8 mouse cellular contexts compared by ENCODE assay signal in the genomic region with DNA sequence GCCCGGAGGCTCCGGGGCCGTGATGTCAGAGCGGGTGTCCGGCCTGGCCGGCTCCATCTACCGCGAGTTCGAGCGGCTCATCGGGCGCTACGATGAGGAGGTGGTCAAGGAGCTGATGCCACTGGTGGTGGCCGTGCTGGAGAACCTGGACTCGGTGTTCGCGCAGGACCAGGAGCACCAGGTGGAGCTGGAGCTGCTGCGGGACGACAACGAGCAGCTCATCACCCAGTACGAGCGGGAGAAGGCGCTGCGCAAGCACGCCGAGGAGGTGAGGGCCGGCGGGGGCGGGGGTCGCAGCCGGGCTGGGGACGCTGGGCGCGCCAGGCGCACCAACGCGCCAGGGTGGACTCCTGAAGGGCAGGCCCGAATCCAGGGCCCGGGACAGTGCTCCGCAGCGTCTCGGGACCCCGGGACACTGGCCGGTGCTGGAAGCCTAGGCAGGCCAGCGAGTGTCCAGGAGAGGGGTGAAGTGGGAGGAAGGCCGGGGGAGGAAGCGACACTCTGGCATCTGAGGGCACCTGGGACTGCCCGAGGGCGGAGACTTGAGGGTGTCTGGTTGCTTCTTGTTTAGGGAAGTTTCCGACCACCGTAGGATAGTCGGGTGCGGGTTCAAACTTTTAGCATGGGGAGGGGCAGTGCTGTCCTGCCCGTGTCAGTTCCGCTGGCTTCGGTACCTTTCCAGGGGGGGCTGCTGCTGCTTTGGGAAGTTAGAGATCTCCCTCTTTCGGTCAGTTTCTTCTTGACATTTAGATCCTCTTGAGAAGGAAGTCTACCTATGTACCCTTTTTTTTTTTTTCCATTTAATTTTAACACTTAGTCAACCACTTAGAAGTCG. TPM values are rescaled to one million over a fixed set of nuclear protein-coding genes. Genes with fewer than 3 reads are reported as not detected.
DNase-seq lines count a peak whose midpoint lies in the region; ATAC-seq and TF ChIP-seq lines count a peak whose summit lies in the region.

No protein-coding gene starts in this region.

- peak; percentile 47 for DNase-seq in left cerebral cortex, adult 11 months (ENCODE audit: low spot score)
- DNase-seq in left cerebral cortex, postnatal 4 days: no peak
- DNase-seq in gastrocnemius, adult 2 months: peak; percentile 75
- DNase-seq in left cerebral cortex, postnatal 10 days (ENCODE audit: extremely low spot score in 1 of 2, low spot score in 2 of 2): peak; percentile 27 to 67
- DNase-seq in spleen, adult 12 weeks (ENCODE audit: low spot score): peak; percentile 61

- H3K4me2 ChIP-seq in hindbrain, embryonic 16.5 days (ENCODE audit: low read length): peak overlapping the region; percentile 81

- peaks cover 25% of the 10 kb centered on the region for H3K4me1 ChIP-seq in hindbrain, embryonic 16.5 days (ENCODE audit: control insufficient read depth, insufficient read depth, low read depth, low read length)

- H3K9me3 ChIP-seq in hindbrain, embryonic 16.5 days (ENCODE audit: control insufficient read depth, low read length): no peaks in the 10 kb centered on the region

- H3K36me3 ChIP-seq in hindbrain, embryonic 16.5 days (ENCODE audit: control insufficient read depth, insufficient read depth, low read length): no peaks in the 10 kb centered on the region

- under 1% methylated on average over 58 of the region's 58 CpGs for WGBS in hindbrain, embryonic 16.5 days

- intact Hi-C loops in left cerebral cortex, postnatal 4 days (cut with DNase I): no loop called here
- intact Hi-C loops in gastrocnemius, adult 2 months (cut with DNase I): loop anchor here (5.0 kb wide), 1 partner anchor 39 kb away; the partner anchor contains the start of gene Nme2
- intact Hi-C loops in left cerebral cortex, postnatal 10 days (cut with DNase I): no loop called here

- peak; percentile 55 for ATAC-seq in common myeloid progenitor, adult 5-6 weeks (replicated peaks; ENCODE audit: low read depth, poor library complexity, severe bottlenecking)
- ATAC-seq in hindbrain, embryonic 16.5 days: peak; percentile 6; the same call in 1 of the 2 replicates
- peak; percentile 24; the same call in 1 of the 2 replicates for ATAC-seq in megakaryocyte-erythroid progenitor cell, adult 5-6 weeks (replicated peaks; ENCODE audit: low FRiP score, low TSS enrichment, poor library complexity, severe bottlenecking)

- peak overlapping the region; percentile 98 for H3K9ac ChIP-seq in hindbrain, embryonic 16.5 days (ENCODE audit: low read depth, low read length)

- H3K27ac ChIP-seq in gastrocnemius, adult 2 months: peak overlapping the region; percentile 99
- H3K27ac ChIP-seq in hindbrain, embryonic 16.5 days (ENCODE audit: low read depth, low read length): peak overlapping the region; percentile 96

- peak overlapping the region; percentile 100 for H3K4me3 ChIP-seq in gastrocnemius, adult 2 months
- H3K4me3 ChIP-seq in hindbrain, embryonic 16.5 days (ENCODE audit: low read length): peak overlapping the region; percentile 87

- H3K27me3 ChIP-seq in hindbrain, embryonic 16.5 days (replicated peaks; ENCODE audit: control insufficient read depth, insufficient read depth, low read length): no peaks in the 10 kb centered on the region

- peak; percentile 47 for TF ChIP-seq CTCF in gastrocnemius, adult 2 months (IDR thresholded peaks at IDR 0.05)

RNA-seq across cellular contexts. Expression of gene Spag9, which starts 0.6 kb away (rescaled TPM):
- 100 to 1,000 TPM; 232 to 235 TPM for total RNA-seq in left cerebral cortex, postnatal 4 days (2021)
- 87.9 and 90.7 TPM in 2 replicates for total RNA-seq in common myeloid progenitor, adult 5-6 weeks (2017)
- 100 to 1,000 TPM; 154 to 161 TPM for total RNA-seq in gastrocnemius, adult 2 months (2021)
- polyA plus RNA-seq in hindbrain, embryonic 16.5 days (2015; fragmentation: Nextera tagmentation; extraction: Ambion mirVana): 68.9 and 71.8 TPM in 2 replicates
- total RNA-seq in left cerebral cortex, postnatal 10 days (2021): 100 to 1,000 TPM; 236 to 246 TPM
- 28.3 and 37.0 TPM in 2 replicates for total RNA-seq in megakaryocyte-erythroid progenitor cell, adult 5-6 weeks (2014; fragmentation: Nextera tagmentation)
- total RNA-seq in megakaryocyte-erythroid progenitor cell, adult 5-6 weeks (2017): 56.1 and 78.4 TPM in 2 replicates

RNA-seq across cellular contexts. Expression of gene Nme1, which starts 28.2 kb away (rescaled TPM):
- total RNA-seq in left cerebral cortex, postnatal 4 days (2021): 100 to 1,000 TPM; 110 to 115 TPM
- 108 and 121 TPM in 2 replicates for total RNA-seq in common myeloid progenitor, adult 5-6 weeks (2017)
- total RNA-seq in gastrocnemius, adult 2 months (2021): 10 to 100 TPM; 13.0 to 22.7 TPM
- polyA plus RNA-seq in hindbrain, embryonic 16.5 days (2015; fragmentation: Nextera tagmentation; extraction: Ambion mirVana): 372 and 387 TPM in 2 replicates
- 100 to 1,000 TPM; 120 to 124 TPM for total RNA-seq in left cerebral cortex, postnatal 10 days (2021)
- total RNA-seq in megakaryocyte-erythroid progenitor cell, adult 5-6 weeks (2014; fragmentation: Nextera tagmentation): 126 and 223 TPM in 2 replicates
- 245 and 319 TPM in 2 replicates for total RNA-seq in megakaryocyte-erythroid progenitor cell, adult 5-6 weeks (2017)

RNA-seq across cellular contexts. Expression of gene Gm20390, which starts 28.4 kb away (rescaled TPM):
- total RNA-seq in left cerebral cortex, postnatal 4 days (2021): 100 to 1,000 TPM; 188 to 195 TPM
- not detected in 2 replicates for total RNA-seq in common myeloid progenitor, adult 5-6 weeks (2017)
- total RNA-seq in gastrocnemius, adult 2 months (2021): 10 to 100 TPM in 1 of 2 experiments, 1 to 10 TPM in 1; 2.8 to 13.0 TPM
- 367 and 368 TPM in 2 replicates for polyA plus RNA-seq in hindbrain, embryonic 16.5 days (2015; fragmentation: Nextera tagmentation; extraction: Ambion mirVana)
- total RNA-seq in left cerebral cortex, postnatal 10 days (2021): 100 to 1,000 TPM; 147 to 154 TPM
- total RNA-seq in megakaryocyte-erythroid progenitor cell, adult 5-6 weeks (2014; fragmentation: Nextera tagmentation): 148 TPM in 1 of 2 replicates, not detected in the other
- not detected in 2 replicates for total RNA-seq in megakaryocyte-erythroid progenitor cell, adult 5-6 weeks (2017)

RNA-seq across cellular contexts. Expression of gene Nme2, which starts 40.5 kb away (rescaled TPM):
- total RNA-seq in left cerebral cortex, postnatal 4 days (2021): 100 to 1,000 TPM; 317 to 378 TPM
- total RNA-seq in common myeloid progenitor, adult 5-6 weeks (2017): 172 and 252 TPM in 2 replicates
- 100 to 1,000 TPM; 611 to 700 TPM for total RNA-seq in gastrocnemius, adult 2 months (2021)
- polyA plus RNA-seq in hindbrain, embryonic 16.5 days (2015; fragmentation: Nextera tagmentation; extraction: Ambion mirVana): 98.6 and 130 TPM in 2 replicates
- total RNA-seq in left cerebral cortex, postnatal 10 days (2021): 100 to 1,000 TPM; 200 to 228 TPM
- total RNA-seq in megakaryocyte-erythroid progenitor cell, adult 5-6 weeks (2014; fragmentation: Nextera tagmentation): 171 and 305 TPM in 2 replicates
- 149 and 173 TPM in 2 replicates for total RNA-seq in megakaryocyte-erythroid progenitor cell, adult 5-6 weeks (2017)
